Mouse (Mus musculus) forebrain, embryonic 11.5 days (tissue): ENCODE data around the gene Npcd. TPM values are rescaled to one million over a fixed set of nuclear protein-coding genes. Genes with fewer than 3 reads are reported as not detected.
"Not testable (repeated sequence)": the region's sequence is repeated elsewhere in the genome, so short reads cannot be mapped to it uniquely, and the experiment has no call there.

Experiments
- ATAC-seq: fragments of 200-750 bp; cut with Nextera tagmentation; replicated peaks from 2 replicates; pipeline ENCODE4 v1.8.0; 2017; ENCODE audit warnings: moderate TSS enrichment; ENCODE audit not compliant: low FRiP score
- DNase-seq: peaks from one replicate; pipeline ENCODE4 v3.0.0-alpha.2; 2017; ENCODE audit warnings: low spot score
- H3K27ac ChIP-seq: fragments of 300-500 bp; sonication (generic); 2 replicates; pipeline ENCODE4 v1.5.1; 2014; ENCODE audit warnings: low read depth, low read length
- H3K27me3 ChIP-seq: fragments of 300-500 bp; sonication (generic); 2 replicates; pipeline ENCODE4 v1.6.1; 2014; ENCODE audit warnings: mild to moderate bottlenecking, low read length, mixed read lengths; ENCODE audit not compliant: control insufficient read depth, insufficient read depth
- H3K36me3 ChIP-seq: fragments of 300-500 bp; sonication (generic); 2 replicates; pipeline ENCODE4 v1.6.1; 2014; ENCODE audit warnings: mild to moderate bottlenecking, low read length, moderate library complexity, mixed read lengths; ENCODE audit not compliant: control insufficient read depth, insufficient read depth
- H3K4me1 ChIP-seq: fragments of 300-500 bp; sonication (generic); replicated peaks from 2 replicates; pipeline ENCODE4 v1.6.1; 2014; ENCODE audit warnings: low read length, mixed read lengths; ENCODE audit not compliant: control insufficient read depth, insufficient read depth
- H3K4me2 ChIP-seq: fragments of 300-500 bp; sonication (generic); 2 replicates; pipeline ENCODE4 v1.6.1; 2014; ENCODE audit warnings: low read depth, mild to moderate bottlenecking, low read length, moderate library complexity, mixed read lengths; ENCODE audit not compliant: severe bottlenecking
- H3K4me3 ChIP-seq: fragments of 300-500 bp; sonication (generic); 2 replicates; pipeline ENCODE4 v1.5.1; 2014; ENCODE audit warnings: low read depth, low read length
- H3K9ac ChIP-seq: fragments of 300-500 bp; sonication (generic); 2 replicates; pipeline ENCODE4 v1.6.1; 2014; ENCODE audit warnings: low read length
- H3K9me3 ChIP-seq: fragments of 300-500 bp; sonication (generic); 2 replicates; pipeline ENCODE4 v1.6.1; 2016; ENCODE audit warnings: low read length, mixed read lengths; ENCODE audit not compliant: control insufficient read depth
- WGBS: fragments of 180-500 bp; shearing (Covaris S2); extraction: QIAGEN DNeasy Blood & Tissue Kit; methylation state at CpG from one replicate; pipeline ENCODE4 v1.1.7; 2014; 5-methylcytosine and 5-hydroxymethylcytosine counted together
- polyA plus RNA-seq: library from polyadenylated mRNA; unstranded; fragments of >200 nt; fragmentation: Nextera tagmentation; extraction: Ambion mirVana; gene quantifications from 2 replicates; pipeline ENCODE4 v1.2.1, GENCODE M21; 2014

The Npcd gene
- polyA plus RNA-seq, 1 experiment from 2014 or later, result not detected

DNA sequence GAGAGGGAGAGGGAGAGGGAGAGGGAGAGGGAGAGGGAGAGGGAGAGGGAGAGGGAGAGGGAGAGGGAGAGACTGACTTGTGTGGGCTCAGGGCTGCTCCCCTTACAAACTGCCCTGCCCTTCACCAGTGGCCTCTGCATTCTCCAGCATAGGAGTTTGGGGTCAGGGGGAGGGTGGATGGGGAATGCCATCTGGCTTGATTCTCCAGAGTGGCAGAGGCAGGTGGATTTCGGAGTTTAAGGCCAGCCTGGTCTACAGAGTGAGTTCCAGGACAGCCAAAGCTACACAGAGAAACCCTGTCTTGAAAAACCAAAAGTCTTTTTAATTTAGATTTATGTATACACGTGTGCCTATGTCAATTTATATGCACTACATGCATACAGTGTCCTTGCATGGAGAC is 21.2 kb downstream of the Npcd start:
- not testable (repeated sequence) for H3K27me3 ChIP-seq, H3K9me3 ChIP-seq, ATAC-seq, H3K27ac ChIP-seq, H3K9ac ChIP-seq, H3K36me3 ChIP-seq, H3K4me2 ChIP-seq, DNase-seq, H3K4me1 ChIP-seq, H3K4me3 ChIP-seq
- 69% methylated on average over 2 of the region's 2 CpGs for WGBS

DNA sequence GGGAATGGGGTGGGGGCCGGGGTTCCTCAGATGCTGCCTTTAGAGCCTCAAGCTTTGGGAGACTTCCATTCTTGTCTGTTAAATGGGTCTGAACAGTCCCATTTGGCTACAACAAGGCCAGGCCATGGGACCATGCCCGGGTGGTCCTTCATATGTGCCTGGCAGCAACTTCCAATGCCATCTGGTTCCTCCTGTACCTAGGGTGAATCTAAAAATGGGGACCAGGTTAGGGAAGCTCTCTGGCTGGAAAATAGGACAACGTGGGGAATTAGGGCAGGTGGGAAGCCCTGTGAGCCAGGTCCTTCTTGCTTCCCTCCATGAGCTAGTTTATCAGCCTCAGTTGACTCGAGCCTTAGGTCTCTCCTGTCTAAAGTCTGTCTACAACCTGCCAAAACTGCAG is 23.0 kb downstream of the Npcd start:
- Histone ChIP-seq H3K9me3 (no peaks in the 10 kb centered on the region), H3K4me3 (no peak overlapping the region), H3K9ac (no peak overlapping the region), H3K4me2 (no peak overlapping the region), H3K4me1 (no peaks in the 10 kb centered on the region), H3K27ac (no peak overlapping the region), H3K36me3 (no peaks in the 10 kb centered on the region), H3K27me3 (peaks cover 11% of the 10 kb centered on the region)
- WGBS, result 68% methylated on average over 4 of the region's 4 CpGs
- DNase-seq (no peak), ATAC-seq (no peak)

DNA sequence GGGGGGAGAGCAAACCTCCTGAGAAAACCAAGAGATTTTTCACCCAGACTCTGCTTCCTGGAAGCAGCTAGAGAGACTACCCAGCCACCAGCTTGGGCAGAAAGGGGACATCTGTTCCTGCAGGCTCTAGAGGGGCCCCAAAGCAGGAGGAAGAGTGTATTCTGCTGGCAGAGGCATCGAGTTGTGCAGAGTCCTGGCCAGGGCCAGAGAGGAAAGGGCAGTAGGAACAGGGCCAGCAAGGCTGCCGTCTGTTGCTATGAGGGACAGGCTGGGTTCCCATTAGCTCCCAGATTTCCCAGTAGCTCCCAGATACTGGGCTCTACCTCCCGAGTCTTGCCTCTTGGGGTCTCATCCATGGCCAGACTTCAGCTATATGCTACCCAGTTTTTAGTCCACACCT is 24.0 kb downstream of the Npcd start:
- no peak for DNase-seq
- no peak overlapping the region for H3K4me3 ChIP-seq
- 81% methylated on average over 3 of the region's 3 CpGs for WGBS
- no peak overlapping the region for H3K4me2 ChIP-seq
- no peak overlapping the region for H3K9ac ChIP-seq
- H3K4me1 ChIP-seq, result peaks cover 2% of the 10 kb centered on the region; the same call in 1 of the 2 replicates
- no peaks in the 10 kb centered on the region for H3K36me3 ChIP-seq
- no peak for ATAC-seq
- peaks cover 21% of the 10 kb centered on the region for H3K27me3 ChIP-seq
- no peaks in the 10 kb centered on the region for H3K9me3 ChIP-seq
- H3K27ac ChIP-seq, result no peak overlapping the region

DNA sequence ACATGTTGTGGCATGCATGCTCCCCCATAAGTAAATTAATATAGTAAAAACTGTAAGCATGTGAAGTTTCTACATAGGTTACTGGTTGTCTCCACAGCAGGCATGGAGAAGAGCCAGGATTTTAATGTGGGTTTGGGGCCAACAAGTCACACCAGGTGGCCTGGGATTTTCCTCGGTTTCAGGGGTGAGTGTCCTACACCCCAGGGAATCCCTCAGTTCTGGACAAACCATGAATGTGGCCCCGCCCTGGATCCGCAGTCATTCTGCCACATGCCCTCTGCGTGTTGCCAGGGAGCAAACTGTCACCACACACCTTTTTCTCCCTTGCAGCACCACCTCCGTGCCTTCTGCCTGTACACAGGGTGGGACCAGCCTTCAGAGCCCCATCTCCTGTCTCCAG is 25.4 kb downstream of the Npcd start:
- no peak overlapping the region for H3K4me3 ChIP-seq
- DNase-seq (no peak), ATAC-seq (no peak)
- no peak overlapping the region for H3K27ac ChIP-seq
- no peak overlapping the region for H3K4me2 ChIP-seq
- 47% methylated on average over 5 of the region's 5 CpGs for WGBS
- peaks cover 33% of the 10 kb centered on the region for H3K27me3 ChIP-seq
- H3K36me3 ChIP-seq, result no peaks in the 10 kb centered on the region
- peaks cover 6% of the 10 kb centered on the region; the same call in 1 of the 2 replicates for H3K4me1 ChIP-seq
- no peaks in the 10 kb centered on the region for H3K9me3 ChIP-seq
- H3K9ac ChIP-seq, result no peak overlapping the region

DNA sequence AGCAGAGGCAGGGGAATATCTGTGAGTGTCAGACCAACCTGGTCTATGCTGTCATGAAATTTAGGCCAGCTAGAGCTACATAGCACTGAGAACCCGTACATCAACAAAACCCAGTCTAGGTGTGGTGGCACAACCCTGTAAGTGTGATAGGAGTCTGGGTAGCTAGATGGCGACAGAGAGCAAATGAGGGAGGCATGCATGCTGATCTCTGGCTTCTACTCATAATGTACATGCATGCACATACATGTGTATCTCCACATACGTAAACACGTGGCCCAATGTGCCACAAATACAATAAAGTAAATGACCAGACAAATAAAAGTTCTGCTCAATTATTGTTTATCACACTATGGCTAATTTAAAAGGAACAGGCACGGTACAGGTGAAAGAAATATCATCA is 25.9 kb downstream of the Npcd start:
- Histone ChIP-seq H3K9ac (no peak overlapping the region), H3K9me3 (no peaks in the 10 kb centered on the region), H3K36me3 (no peaks in the 10 kb centered on the region), H3K27me3 (peaks cover 39% of the 10 kb centered on the region), H3K4me2 (no peak overlapping the region), H3K27ac (no peak overlapping the region), H3K4me3 (no peak overlapping the region), H3K4me1 (peaks cover 6% of the 10 kb centered on the region; the same call in 1 of the 2 replicates)
- no peak for ATAC-seq
- DNase-seq, result no peak
- WGBS, result 41% methylated on average over 5 of the region's 5 CpGs

DNA sequence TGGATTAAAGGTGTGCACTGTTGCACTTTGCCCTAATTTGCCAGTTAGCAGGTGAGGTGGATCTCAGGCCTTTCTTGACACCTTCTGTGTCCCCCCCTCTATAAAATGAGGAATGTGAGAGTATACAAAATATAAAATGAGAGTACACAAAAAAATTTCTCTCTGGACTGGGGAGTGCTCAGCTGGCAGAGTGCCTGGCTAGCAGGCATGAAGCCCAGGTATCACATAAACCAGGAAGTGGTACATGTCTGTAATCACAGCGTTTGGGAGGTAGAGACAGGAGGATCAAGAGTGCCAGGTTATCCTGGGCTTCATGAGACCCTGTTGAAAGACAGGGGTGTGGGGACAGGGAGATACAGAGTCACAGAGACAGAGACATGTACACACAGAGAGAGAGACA is 27.0 kb downstream of the Npcd start:
- Histone ChIP-seq H3K9me3 (no peaks in the 10 kb centered on the region), H3K4me3 (no peak overlapping the region), H3K27ac (no peak overlapping the region), H3K4me1 (peaks cover 6% of the 10 kb centered on the region; the same call in 1 of the 2 replicates), H3K4me2 (no peak overlapping the region), H3K9ac (no peak overlapping the region), H3K27me3 (peaks cover 47% of the 10 kb centered on the region), H3K36me3 (no peaks in the 10 kb centered on the region)
- DNase-seq (no peak), ATAC-seq (no peak)
- 42% methylated on average over 1 of the region's 1 CpGs for WGBS

DNA sequence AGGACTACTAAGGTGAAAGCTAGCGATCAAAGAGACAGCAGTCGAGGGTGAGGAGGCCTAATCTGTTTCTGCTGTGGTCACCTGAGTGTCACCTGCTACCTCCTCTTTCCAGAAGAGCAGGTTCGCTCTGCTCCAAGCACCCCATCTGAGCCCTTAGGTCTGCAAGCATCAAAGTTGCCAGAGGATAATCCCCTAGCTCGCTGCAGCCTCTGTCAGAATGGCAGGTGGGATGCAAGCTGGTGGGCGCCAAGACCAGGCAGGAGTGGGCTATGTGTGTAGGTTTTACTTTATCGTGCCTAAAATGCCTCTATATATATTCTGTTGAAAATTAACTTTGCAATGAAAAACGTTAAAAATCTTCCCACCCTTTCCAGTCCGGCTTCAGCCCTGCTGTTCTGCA is 28.8 kb downstream of the Npcd start:
- H3K9me3 ChIP-seq, result no peaks in the 10 kb centered on the region
- H3K4me3 ChIP-seq, result no peak overlapping the region
- DNase-seq (no peak), ATAC-seq (no peak)
- H3K9ac ChIP-seq, result no peak overlapping the region
- H3K4me2 ChIP-seq, result no peak overlapping the region
- WGBS, result 20% methylated on average over 8 of the region's 8 CpGs
- H3K36me3 ChIP-seq, result no peaks in the 10 kb centered on the region
- H3K27me3 ChIP-seq, result peaks cover 50% of the 10 kb centered on the region
- no peak overlapping the region for H3K27ac ChIP-seq
- H3K4me1 ChIP-seq, result peaks cover 6% of the 10 kb centered on the region; the same call in 1 of the 2 replicates

DNA sequence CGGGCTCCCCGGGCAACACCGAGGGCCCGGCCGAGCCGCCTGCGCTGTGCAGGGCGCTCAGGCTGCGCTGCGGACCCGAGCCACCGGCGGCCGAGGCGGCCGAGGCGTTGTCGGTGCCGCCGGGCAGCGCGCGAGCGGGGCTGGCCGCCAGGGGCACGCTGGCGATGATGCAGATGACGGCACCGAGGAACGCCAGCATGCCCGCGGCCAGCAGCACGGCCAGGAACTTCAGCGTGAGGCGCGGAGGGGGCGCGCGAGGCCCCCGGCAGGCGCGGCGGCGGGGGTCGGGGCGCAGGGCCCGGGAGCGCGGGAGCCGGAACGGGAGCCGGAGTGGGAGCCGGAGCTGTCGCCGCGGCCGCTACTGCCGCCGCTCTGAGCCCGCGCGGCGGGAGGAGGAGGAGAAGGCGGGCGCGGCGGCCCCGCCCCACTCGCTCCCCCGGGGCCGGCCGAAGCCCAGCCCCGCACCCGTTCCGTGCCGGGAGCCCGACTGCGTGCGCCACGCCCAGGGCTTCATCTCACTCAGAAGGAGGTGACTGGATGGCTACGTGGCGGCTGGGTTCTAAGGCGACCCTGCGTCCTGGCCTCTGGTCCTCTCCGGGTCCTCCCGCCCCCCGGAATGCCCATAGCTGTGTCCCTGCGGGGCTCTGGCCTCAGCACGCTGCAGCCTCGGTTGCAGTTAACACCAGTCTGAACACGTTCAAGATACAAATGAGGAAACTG is 29.5 kb downstream of the Npcd start, which contains the start of gene Nptxr:
Gene Nptxr (minus strand): TSS at position 415 of the 720 bp plus-strand sequence.
- peaks cover 6% of the 10 kb centered on the region; the same call in 1 of the 2 replicates for H3K4me1 ChIP-seq
- 0 out of 2 replicates have a peak within 1 kb of the TSS, but pooled peaks have one; percentile 12 for H3K27ac ChIP-seq
- peak within 1 kb of the TSS; percentile 53 for H3K4me3 ChIP-seq
- under 1% methylated on average over 68 of the region's 91 CpGs for WGBS
- peaks cover 50% of the 10 kb centered on the region for H3K27me3 ChIP-seq
- H3K9ac ChIP-seq, result peak within 1 kb of the TSS; percentile 59
- peak; percentile 72 for ATAC-seq
- H3K9me3 ChIP-seq, result no peaks in the 10 kb centered on the region
- peak; percentile 80 for DNase-seq
- peak within 1 kb of the TSS; percentile 83 for H3K4me2 ChIP-seq
- H3K36me3 ChIP-seq, result no peaks in the 10 kb centered on the region
